Mouse (Mus musculus): ENCODE data around the gene Gm49380. TPM values are rescaled to one million over a fixed set of nuclear protein-coding genes. Genes with fewer than 3 reads are reported as not detected.

The Gm49380 gene
- polyA plus RNA-seq (2014; fragmentation: Illumina TruSeq; extraction: RNeasy Lipid Tissue Mini Kit (QIAGEN cat#74804); ENCODE audit: low replicate concordance), result not detected

DNA sequence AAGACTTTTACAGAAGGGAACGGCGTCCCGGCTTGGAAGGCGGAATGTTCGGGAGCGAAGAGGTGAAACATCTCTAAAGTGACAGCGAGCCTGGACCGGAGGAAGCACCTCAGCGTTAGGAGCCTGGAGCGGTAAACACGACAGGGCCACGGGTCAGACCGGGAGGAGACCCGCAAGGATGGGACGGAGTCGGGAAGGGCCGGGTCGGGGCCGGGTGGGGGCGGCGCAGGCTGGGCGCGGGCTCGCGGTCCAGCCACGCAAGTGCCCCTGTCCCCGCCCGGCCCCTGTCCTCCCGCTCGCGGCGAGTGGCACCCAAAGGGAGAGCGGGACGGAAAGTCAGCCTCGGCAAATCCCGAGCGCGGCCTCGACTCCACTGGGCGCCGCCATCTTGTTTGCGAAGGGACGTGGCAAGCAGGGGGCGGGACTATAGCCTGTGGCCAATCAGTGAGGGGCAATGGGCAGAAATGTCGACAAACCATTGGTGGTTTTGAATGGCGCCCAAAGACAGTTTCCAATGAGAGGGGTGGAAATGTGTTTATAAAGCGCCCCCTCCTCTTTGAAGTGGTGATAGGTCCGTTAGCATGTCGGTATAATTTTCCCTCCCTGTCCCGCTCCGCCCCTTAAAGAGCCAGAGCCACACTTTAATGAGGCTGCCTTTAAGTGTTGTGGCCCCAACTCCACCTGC, at the start of gene Gm49380, which contains the start of gene Rnf26:
Gene Gm49380, minus strand, starts transcription at position 396 of the 685 bp plus-strand sequence.
Gene Rnf26, minus strand, starts transcription at position 413 of the 685 bp plus-strand sequence.

GRCm38 (mm10) chr9:44134101-44134850, 21.0 kb upstream of the Gm49380 start, which contains the start of gene Mcam:
TSS of gene Mcam (plus strand) at chr9:44134469.

DNA sequence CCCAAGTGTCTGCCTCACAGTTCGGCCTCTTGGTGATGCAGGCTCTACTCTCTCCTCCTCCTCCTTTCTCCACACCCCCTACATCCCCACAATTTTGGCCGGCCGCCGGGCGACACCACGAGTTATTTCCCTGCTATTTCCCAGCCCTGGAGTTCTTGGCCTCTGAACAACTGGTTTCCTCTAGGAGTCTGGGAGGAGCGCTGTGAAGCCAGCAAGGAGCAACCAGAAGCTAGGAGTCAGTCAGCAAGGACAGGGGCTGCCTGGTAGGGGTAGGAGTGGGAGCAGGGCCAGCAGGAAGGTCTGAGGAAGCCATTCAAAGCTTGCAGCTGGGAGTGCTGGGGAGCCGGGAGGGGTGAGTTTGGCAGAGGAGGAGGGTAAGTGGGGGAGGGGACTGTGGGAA, 6.2 kb downstream of the Gm49380 start, which contains the start of gene C1qtnf5:
Gene C1qtnf5, plus strand, starts transcription at position 136 of the 400 bp plus-strand sequence.

GRCm38 (mm10) chr9:44101490-44101889, 11.8 kb downstream of the Gm49380 start, which contains the start of gene Mfrp:
TSS of gene Mfrp (plus strand) at chr9:44101729.

DNA sequence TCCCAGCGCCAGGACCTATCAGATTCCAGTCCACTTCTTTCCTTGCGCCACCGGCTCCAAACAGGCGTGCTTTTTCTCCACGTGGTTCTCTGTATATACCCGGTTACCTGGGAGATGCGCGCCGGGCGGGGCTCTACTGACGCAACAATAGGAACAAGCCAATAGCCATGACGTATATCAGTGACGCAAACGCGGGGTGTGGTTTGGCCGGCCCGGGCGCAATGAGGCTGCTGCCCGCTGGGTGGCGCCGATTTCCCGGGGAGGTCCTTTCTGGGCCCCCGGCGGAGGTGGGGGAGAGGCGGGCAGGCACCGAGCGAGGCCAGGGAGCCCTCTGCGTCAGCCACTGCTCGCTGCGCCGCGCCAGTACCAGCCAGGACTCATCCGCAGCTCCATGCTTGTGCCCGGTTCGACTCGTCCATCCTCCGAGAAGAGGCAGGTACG, 46.5 kb downstream of the Gm49380 start, which contains the start of gene Usp2:
Gene Usp2, plus strand, starts transcription at position 237 of the 441 bp plus-strand sequence.

GRCm38 (mm10) chr9:44042836-44043707, 70.2 kb downstream of the Gm49380 start, which contains the start of gene Thy1:
TSS of gene Thy1 (plus strand) at chr9:44043384.

Other genes starting within 250 kb of the Gm49380 start
- not detected for gene Thy1, start 70.1 kb downstream of the Gm49380 start, polyA plus RNA-seq (2014; fragmentation: Illumina TruSeq; extraction: RNeasy Lipid Tissue Mini Kit (QIAGEN cat#74804); ENCODE audit: low replicate concordance)
- gene Usp2, start 46.5 kb downstream of the Gm49380 start, polyA plus RNA-seq (2014; fragmentation: Illumina TruSeq; extraction: RNeasy Lipid Tissue Mini Kit (QIAGEN cat#74804); ENCODE audit: low replicate concordance), result 6.1 TPM
- not detected for gene Mfrp, start 11.8 kb downstream of the Gm49380 start, polyA plus RNA-seq (2014; fragmentation: Illumina TruSeq; extraction: RNeasy Lipid Tissue Mini Kit (QIAGEN cat#74804); ENCODE audit: low replicate concordance)
- gene C1qtnf5, start 6.3 kb downstream of the Gm49380 start, polyA plus RNA-seq (2014; fragmentation: Illumina TruSeq; extraction: RNeasy Lipid Tissue Mini Kit (QIAGEN cat#74804); ENCODE audit: low replicate concordance), result not detected
- 0.45 TPM for gene Rnf26, start within 50 bp of the Gm49380 start, polyA plus RNA-seq (2014; fragmentation: Illumina TruSeq; extraction: RNeasy Lipid Tissue Mini Kit (QIAGEN cat#74804); ENCODE audit: low replicate concordance)
- gene Mcam, start 21.0 kb upstream of the Gm49380 start, polyA plus RNA-seq (2014; fragmentation: Illumina TruSeq; extraction: RNeasy Lipid Tissue Mini Kit (QIAGEN cat#74804); ENCODE audit: low replicate concordance), result 3.6 TPM
- 39.1 TPM for gene Cbl, start 120.5 kb upstream of the Gm49380 start, polyA plus RNA-seq (2014; fragmentation: Illumina TruSeq; extraction: RNeasy Lipid Tissue Mini Kit (QIAGEN cat#74804); ENCODE audit: low replicate concordance)
- gene Ccdc153, start 127.2 kb upstream of the Gm49380 start, polyA plus RNA-seq (2014; fragmentation: Illumina TruSeq; extraction: RNeasy Lipid Tissue Mini Kit (QIAGEN cat#74804); ENCODE audit: low replicate concordance), result not detected
- gene Pdzd3, start 138.0 kb upstream of the Gm49380 start, polyA plus RNA-seq (2014; fragmentation: Illumina TruSeq; extraction: RNeasy Lipid Tissue Mini Kit (QIAGEN cat#74804); ENCODE audit: low replicate concordance), result 2.2 TPM
- gene Nlrx1, start 155.1 kb upstream of the Gm49380 start, polyA plus RNA-seq (2014; fragmentation: Illumina TruSeq; extraction: RNeasy Lipid Tissue Mini Kit (QIAGEN cat#74804); ENCODE audit: low replicate concordance), result not detected
- gene Abcg4, start 175.1 kb upstream of the Gm49380 start, polyA plus RNA-seq (2014; fragmentation: Illumina TruSeq; extraction: RNeasy Lipid Tissue Mini Kit (QIAGEN cat#74804); ENCODE audit: low replicate concordance), result not detected
- gene Hinfp, start 192.2 kb upstream of the Gm49380 start, polyA plus RNA-seq (2014; fragmentation: Illumina TruSeq; extraction: RNeasy Lipid Tissue Mini Kit (QIAGEN cat#74804); ENCODE audit: low replicate concordance), result 18.5 TPM
- 6.6 TPM for gene C2cd2l, start 206.8 kb upstream of the Gm49380 start, polyA plus RNA-seq (2014; fragmentation: Illumina TruSeq; extraction: RNeasy Lipid Tissue Mini Kit (QIAGEN cat#74804); ENCODE audit: low replicate concordance)
- 7.8 TPM for gene Dpagt1, start 212.5 kb upstream of the Gm49380 start, polyA plus RNA-seq (2014; fragmentation: Illumina TruSeq; extraction: RNeasy Lipid Tissue Mini Kit (QIAGEN cat#74804); ENCODE audit: low replicate concordance)
- gene H2afx, start 221.2 kb upstream of the Gm49380 start, polyA plus RNA-seq (2014; fragmentation: Illumina TruSeq; extraction: RNeasy Lipid Tissue Mini Kit (QIAGEN cat#74804); ENCODE audit: low replicate concordance), result 4.3 TPM
- 18.0 TPM for gene Hmbs, start 230.7 kb upstream of the Gm49380 start, polyA plus RNA-seq (2014; fragmentation: Illumina TruSeq; extraction: RNeasy Lipid Tissue Mini Kit (QIAGEN cat#74804); ENCODE audit: low replicate concordance)
- gene Vps11, start 248.2 kb upstream of the Gm49380 start, polyA plus RNA-seq (2014; fragmentation: Illumina TruSeq; extraction: RNeasy Lipid Tissue Mini Kit (QIAGEN cat#74804); ENCODE audit: low replicate concordance), result 4.8 TPM